Mouse (Mus musculus): Measurements from ENCODE around the gene Lrrc4.

Gene Lrrc4

GRCm38 (mm10) chr6:28681521-28682457 lies 149.8 kb downstream of the Lrrc4 start:
- DNase-seq (ENCODE audit: low spot score in 2 of 2), result no peak

GRCm38 (mm10) chr6:28680537-28680936 lies 151.0 kb downstream of the Lrrc4 start:
- peak in 1 of 2 experiments; percentile 16 for DNase-seq (ENCODE audit: low spot score in 2 of 2)

DNA sequence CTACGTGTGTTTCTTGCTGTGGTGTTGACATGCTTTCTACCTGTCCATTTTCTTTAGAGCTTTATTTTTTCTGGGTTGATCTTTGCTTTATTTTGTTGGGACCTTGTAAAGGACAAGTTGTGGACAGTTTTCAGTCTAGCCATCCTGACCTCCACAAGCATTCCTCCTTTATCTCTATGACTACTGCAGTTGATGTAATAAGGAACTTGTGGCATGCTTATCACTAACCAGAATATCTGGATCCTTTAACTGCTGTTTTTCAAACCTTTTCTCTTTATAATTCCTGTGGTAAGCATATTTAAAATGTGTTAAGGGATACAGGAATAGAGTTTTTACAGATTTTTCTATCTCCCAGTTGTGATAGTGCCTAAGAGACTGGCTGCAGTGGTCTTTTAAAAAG lies 152.7 kb downstream of the Lrrc4 start:
- DNase-seq (ENCODE audit: low spot score in 2 of 2), result no peak

GRCm38 (mm10) chr6:28674686-28675085 lies 156.9 kb downstream of the Lrrc4 start:
- DNase-seq (ENCODE audit: low spot score in 2 of 2), result no peak

GRCm38 (mm10) chr6:28672388-28672787 lies 159.2 kb downstream of the Lrrc4 start:
- no peak for DNase-seq (ENCODE audit: low spot score in 2 of 2)

GRCm38 (mm10) chr6:28669251-28669650 lies 162.3 kb downstream of the Lrrc4 start:
- DNase-seq (ENCODE audit: low spot score in 2 of 2), result no peak

DNA sequence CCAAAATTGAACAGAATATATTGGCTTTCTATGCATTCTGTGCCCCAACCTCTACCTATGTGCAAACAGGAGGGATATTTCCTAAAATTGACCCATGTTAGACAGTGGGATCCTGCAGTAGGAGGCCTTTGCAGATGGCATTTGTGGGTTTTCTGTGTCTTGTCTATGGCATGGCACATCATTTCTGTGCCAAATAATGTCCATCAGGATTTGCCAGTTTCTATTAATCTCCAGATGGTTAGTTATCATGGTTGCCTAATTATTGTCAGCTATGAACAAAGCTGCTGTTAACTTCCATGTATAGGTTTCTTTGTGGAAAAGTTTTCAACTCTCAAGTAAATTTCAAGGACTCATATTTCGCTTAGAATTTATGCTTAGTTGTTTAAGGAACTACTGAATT lies 164.0 kb downstream of the Lrrc4 start:
- no peak for DNase-seq (ENCODE audit: low spot score in 2 of 2)

DNA sequence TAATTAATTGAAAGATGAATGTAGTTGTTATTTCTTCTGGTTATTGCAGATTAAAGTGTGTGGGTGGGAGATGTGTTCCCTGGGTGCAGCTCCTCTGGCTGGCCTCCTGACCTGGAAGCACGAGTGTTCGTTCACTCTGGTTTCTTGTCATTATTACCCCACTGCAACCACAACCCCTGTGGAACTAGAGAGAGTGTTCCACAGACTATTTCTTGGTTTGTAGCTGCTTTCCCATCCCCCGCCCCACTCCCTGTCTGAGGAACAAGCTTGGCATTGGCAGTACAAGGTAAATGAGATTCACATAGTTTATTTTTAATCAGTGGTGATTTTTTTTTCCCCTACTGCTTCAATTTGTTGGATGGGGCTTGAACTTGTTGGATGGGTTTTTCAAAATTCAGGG lies 166.8 kb downstream of the Lrrc4 start:
- no peak for DNase-seq (ENCODE audit: low spot score in 2 of 2)

DNA sequence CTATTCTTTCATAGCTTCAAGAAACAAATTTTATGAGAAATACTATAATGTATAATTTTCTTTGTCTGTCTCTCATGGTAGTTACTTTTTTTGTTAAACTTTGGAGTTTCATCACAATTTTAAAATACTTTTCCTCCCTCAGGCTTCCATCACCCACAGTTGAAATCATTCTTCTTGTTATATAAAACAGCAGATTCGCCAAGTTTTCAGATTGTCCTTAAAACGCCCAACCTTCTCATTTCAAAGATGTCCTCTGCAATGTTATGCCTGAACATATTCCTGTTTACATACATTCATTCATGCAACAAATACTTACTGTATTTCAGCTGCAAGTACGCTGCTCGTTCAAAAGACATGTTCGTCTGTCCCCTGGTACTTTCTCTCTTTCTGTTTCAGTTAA lies 167.9 kb downstream of the Lrrc4 start:
- DNase-seq (ENCODE audit: low spot score in 2 of 2), result no peak

DNA sequence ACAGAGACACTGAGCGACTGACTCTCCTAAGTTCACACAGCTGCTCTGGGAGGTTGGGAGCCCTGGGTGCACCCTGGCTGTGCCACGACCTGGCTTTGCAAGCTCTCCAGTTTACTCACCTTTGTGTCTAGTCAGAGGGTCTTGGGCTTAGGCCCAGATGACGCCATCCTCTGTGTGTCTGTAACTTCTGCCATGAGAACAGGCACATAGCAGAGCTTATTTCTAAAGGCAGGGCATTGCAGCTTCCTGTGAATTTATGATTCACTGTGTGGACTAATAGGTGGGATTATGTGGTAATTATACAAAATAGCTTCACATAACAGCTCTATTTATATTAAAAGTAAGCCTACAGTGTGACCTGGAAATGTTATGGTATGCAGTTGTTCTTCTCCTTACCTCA lies 168.5 kb downstream of the Lrrc4 start:
- no peak for DNase-seq (ENCODE audit: low spot score in 2 of 2)

DNA sequence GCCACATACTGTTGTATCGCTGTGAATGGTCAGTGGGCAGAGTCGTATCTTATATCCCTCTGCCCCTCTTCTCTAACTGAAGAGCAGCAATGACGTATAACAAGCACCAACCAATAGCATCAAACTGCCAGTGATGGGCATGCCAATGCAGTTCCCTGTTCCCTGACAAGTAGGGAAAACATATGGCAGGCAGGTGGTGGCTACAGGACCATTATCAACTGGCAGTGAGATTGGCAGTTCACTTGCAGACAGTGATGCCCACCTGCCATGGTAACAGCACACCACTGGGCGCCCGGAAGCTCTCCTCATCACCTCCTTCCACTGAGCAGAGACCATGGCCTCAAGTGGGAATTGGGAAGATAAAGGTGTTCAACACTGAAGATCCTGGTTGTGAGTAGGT lies 175.0 kb downstream of the Lrrc4 start:
- no peak for DNase-seq (ENCODE audit: low spot score in 2 of 2)

GRCm38 (mm10) chr6:28645231-28645630 lies 186.3 kb downstream of the Lrrc4 start:
- no peak for DNase-seq (ENCODE audit: low spot score in 2 of 2)

- no peak for DNase-seq (ENCODE audit: low spot score in 2 of 2)
Measured at GRCm38 (mm10) chr6:28642909-28643308, 188.6 kb downstream of the Lrrc4 start.

GRCm38 (mm10) chr6:28640088-28640487 lies 191.5 kb downstream of the Lrrc4 start:
- DNase-seq (ENCODE audit: low spot score in 2 of 2), result no peak

GRCm38 (mm10) chr6:28635531-28636348 lies 195.8 kb downstream of the Lrrc4 start:
- DNase-seq (ENCODE audit: low spot score in 2 of 2), result no peak

DNA sequence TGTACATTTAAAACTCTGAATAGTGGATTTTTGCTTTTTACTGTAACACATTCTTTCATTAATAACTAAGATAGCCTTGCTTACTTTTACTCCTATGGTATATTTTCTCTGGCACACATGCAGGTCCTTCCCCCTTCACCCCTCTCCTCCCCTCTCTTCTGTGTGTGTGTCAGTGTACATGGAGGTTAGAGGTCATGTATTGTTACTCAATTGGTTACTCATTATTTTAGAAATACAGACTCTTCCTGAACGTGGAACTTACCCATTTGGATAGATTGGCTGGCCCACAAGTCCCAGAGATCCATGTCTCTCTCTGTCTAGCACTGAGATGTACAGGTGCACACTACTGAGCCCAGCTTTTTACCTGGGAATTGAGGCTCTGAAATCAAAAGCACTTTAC lies 196.5 kb downstream of the Lrrc4 start:
- DNase-seq (ENCODE audit: low spot score in 2 of 2), result no peak

DNA sequence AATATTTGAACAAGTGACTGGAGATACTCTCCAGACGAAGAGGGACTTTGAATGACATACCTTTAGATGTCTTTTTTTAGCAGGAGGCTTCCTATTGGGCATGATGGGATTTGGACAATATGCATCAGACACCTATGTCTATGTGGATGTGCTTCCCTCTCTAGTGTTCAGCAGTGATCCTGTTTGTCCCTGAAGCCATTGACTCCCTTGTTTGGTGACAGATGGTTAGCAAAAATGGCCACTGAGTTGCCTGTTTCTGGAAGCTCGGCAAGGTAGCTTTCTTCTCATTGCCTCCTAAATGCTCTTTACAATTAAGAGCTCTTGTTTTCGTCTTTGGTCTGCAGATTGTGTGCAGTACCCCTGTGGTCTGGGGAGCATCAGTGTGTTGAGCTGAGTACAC lies 197.9 kb downstream of the Lrrc4 start:
- DNase-seq (ENCODE audit: low spot score in 2 of 2), result no peak

DNA sequence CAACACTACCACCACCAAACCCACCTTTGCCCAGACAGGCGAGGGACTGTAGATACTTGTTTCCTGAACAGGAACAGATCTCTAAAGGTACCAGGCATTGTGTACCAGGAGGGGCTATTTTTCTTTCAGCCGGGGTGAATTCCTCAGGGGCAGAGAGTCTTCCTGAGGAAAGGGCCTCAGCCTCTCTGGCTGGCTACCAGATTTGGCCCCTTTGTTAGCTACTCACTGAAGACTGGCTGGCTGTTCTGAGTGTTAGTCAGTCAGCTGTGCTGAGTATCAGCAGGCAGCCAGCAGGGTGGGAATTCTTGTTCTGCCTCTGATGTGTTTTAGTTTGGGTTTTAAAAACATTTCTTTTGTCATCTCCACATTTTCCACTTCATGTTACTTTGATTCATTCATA lies 198.4 kb downstream of the Lrrc4 start:
- no peak for DNase-seq (ENCODE audit: low spot score in 2 of 2)

- DNase-seq (ENCODE audit: low spot score in 2 of 2), result no peak
Measured at GRCm38 (mm10) chr6:28630926-28631325, 200.6 kb downstream of the Lrrc4 start.

DNA sequence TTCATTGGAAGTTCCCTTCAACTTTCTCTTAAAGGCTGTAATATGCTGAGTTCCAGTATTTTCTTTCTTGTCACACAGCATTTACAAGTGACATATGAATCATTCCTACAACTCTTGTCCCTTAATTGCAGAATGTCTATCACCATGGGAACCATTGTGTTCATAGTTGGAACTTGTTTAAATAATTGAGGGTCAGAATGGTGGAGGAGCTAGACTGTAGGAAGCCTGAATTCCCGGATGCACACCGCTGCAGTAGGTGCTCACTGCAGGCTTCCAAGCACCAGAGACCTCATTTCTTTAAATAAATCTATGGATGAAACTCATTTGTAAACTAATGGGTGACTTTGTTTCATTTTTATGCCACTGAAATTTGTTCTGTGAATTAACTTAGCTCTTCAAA lies 201.7 kb downstream of the Lrrc4 start:
- DNase-seq (ENCODE audit: low spot score in 2 of 2), result no peak

GRCm38 (mm10) chr6:28628408-28628807 lies 203.1 kb downstream of the Lrrc4 start:
- no peak for DNase-seq (ENCODE audit: low spot score in 2 of 2)

DNA sequence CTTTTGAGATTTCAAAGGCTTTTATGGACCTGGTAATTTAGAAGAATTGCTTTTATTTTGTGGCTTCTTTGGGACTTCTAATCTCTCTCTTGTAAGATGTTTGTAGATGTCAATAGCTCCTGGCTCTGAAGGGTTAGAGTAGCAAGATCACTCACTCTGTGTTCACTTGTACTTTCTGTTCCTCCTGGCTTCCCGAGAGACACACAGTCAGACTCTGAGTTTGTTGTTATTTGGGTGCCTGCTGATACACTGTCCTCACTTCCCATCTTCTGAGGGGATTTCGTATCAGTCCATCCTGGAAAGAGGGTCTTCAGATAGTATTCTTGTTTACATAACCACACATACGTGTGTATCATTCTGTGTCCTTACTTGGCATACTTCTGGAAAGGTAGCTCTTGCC lies 208.6 kb downstream of the Lrrc4 start:
- no peak for DNase-seq (ENCODE audit: low spot score in 2 of 2)

- DNase-seq (ENCODE audit: low spot score in 2 of 2), result peak in 1 of 2 experiments; percentile 10
Measured at GRCm38 (mm10) chr6:28622522-28622921, 209.0 kb downstream of the Lrrc4 start.

Measured in urinary bladder, postnatal 36 days (tissue).